Mouse (Mus musculus) left cerebral cortex, postnatal 14 days (tissue): Measurements from ENCODE around the gene 2210016L21Rik. TPM values are rescaled to one million over a fixed set of nuclear protein-coding genes. Genes with fewer than 3 reads are reported as not detected.
"Not testable (repeated sequence)": the region's sequence is repeated elsewhere in the genome, so short reads cannot be mapped to it uniquely, and the experiment has no call there.

Experiments
- DNase-seq, 2 experiments: peaks; one replicate each; pipeline ENCODE4 v3.0.0; 2021 to 2022; ENCODE audit warnings: low spot score in 2 of 2, mixed read lengths in 1 of 2
- intact Hi-C: fragments of 180-260 bp; cut with DNase I; formaldehyde crosslinking; loops from one replicate; pipeline ENCODE4 v1.15.1; 2025
- total RNA-seq, 2 experiments: library from RNA; stranded (reverse); gene quantifications; 2 replicates each; pipeline ENCODE4 v1.2.3; 2021

2210016L21Rik gene
- total RNA-seq, 2 experiments from 2014 or later: 210 to 248 TPM

DNA sequence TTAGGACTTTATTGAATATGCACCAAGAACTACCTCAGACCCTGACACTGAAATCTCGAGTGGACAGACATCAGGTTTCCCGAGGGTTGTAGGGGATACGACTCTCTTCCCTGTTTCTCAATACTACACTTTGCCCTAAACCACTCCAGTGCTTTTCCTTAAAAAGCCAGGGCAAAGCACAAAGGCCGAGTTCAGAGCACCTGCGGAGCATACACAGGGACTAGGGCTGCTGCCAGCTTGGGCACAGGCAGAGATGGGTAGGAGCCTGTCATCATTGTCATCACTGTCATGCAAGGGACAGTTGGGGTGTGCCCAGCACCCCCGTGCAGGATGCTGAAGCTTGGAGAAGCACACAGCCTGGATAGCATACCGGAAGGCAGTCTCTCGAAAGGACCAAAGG lies 8.8 kb upstream of the 2210016L21Rik start:
- DNase-seq: no peak
- intact Hi-C loops: loop anchor here (10.0 kb wide), 1 partner anchor 108 kb away; the partner anchor contains the start of gene 1500011B03Rik

DNA sequence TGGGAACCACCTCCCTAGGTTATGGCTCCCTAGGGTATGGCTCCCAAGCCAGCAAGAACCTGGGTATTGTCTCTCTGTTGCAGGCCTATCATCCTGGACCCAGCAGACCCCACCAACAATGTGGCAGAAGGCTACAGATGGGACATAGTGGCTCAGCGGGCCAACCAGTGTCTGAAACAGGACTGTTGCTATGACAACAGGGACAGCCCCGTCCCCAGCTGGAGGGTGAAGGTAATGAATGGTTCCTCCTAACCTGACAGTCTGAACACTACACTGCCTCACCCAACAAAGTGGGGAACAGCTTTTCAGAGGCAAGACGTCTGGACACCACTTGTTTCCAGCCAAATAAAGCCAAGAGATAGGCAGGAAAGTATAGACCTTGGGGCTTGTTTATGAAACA lies 6.1 kb upstream of the 2210016L21Rik start:
- DNase-seq: no peak
- intact Hi-C loops: loop anchor here (10.0 kb wide), 1 partner anchor 111 kb away; the partner anchor contains the start of gene 1500011B03Rik

DNA sequence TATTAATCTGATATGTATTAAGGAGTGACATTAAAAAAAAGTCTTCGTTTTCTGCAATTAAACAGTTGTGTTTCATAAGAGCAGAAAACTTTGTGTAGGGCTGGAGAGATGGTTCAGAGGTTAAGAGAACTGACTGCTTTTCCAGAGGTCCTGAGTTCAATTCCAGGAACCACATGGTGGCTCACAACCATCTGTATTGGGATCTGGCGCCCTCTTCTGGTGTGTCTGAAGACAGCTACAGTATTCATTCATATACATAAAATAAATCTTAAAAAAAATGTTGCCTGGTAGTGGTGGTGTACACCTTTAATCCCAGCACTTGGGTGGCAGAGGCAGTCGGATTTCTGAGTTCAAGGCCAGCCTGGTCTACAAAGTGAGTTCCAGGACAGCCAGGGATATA lies 820 bp upstream of the 2210016L21Rik start:
- intact Hi-C loops, DNase-seq: not testable (repeated sequence)

DNA sequence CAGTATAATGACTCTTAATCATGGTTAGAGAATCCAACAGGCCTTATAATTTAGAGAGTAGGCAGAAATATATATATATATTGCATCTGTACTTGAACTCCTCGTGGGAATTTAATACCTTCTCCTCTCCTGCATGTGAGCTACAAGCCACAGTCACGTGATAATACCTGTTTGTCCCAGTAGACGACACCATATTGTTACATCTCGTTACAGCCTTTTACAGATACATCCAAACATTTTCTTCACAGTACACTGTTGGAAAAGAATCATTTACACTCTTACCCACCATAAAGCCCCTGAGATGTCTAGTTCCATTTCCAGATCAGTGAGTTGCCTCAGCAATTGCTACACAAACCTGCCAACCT lies 790 bp downstream of the 2210016L21Rik start:
- no peak for DNase-seq
- intact Hi-C loops: no loop called here

DNA sequence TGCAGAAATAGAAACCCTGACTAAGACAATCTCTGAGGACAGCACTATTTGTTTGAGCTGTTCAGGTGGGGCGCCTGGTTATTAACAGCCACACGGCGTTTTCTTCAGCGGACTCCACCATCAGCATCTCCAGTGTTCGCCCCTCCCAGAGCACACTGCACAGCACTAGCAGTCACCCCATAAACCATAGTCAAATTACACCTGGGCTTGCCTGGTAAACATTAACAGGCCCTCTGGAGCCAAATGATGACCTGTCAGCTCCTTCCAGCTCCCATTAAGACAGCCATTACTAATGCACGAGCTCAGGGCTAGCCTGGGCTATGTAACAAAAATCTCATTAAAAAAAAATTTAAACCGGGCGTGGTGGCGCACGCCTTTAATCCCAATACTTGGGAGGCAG lies 3.1 kb downstream of the 2210016L21Rik start:
- no peak for DNase-seq
- intact Hi-C loops: no loop called here

DNA sequence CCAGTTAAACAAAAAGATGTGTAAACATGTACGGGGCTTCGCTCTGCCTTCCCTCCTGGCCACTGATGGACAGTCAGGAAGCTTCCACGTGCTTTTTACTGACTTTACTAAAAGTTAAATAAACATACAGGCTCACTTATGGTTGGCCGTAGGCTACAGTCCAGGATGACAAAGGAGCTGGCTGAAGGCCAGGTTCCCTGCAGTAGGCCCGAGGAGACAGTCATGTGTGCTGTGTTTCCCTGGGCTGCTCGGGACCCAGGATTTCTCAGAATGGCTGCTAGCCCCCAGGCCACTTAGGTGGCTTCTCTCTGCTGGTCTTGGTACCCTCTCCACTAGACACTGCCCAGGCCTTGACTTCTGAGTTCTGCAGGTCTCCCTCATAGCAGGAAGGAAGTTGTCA lies 6.9 kb downstream of the 2210016L21Rik start:
- intact Hi-C loops: no loop called here
- no peak for DNase-seq

DNA sequence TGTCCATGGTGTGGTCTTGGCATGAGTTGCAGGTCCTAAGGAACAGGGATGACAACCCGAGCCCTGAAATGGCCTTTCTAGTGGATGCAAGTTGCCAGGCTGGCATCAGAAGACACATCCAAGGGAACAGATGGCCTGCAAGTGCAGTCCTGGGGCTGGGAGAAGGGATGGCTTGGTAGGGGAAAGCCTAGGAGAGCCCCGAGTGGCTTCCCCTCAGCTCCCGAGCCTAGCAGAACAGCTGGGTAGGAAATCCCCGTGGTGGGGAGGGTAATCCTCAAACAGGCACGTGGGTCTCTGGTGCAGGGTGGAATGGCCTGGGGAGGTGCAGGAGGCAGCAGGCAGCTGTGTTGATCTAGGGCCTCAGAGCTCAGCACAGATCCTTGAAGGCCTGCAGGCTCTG lies 7.4 kb downstream of the 2210016L21Rik start:
- no peak for DNase-seq
- intact Hi-C loops: no loop called here

DNA sequence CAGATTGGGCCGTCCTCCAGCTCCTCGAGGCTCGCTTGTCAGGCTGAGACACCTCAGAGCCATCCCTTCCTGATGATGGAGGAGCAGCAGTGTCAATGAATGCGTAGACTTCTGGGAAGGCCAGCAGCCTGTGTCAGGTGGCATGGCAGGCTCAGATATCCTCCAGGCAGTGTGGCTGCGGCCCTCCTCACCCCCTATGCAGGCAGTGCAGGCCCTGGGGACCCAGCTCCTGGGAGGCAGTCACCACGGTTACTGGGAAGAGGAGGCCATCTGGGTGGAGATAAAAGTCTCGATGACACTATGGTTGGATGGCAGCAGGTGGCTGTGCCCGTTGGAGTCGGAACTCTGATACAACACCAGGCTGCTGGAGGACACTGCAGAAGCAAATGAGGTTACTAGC lies 7.9 kb downstream of the 2210016L21Rik start:
- DNase-seq: no peak
- intact Hi-C loops: no loop called here

DNA sequence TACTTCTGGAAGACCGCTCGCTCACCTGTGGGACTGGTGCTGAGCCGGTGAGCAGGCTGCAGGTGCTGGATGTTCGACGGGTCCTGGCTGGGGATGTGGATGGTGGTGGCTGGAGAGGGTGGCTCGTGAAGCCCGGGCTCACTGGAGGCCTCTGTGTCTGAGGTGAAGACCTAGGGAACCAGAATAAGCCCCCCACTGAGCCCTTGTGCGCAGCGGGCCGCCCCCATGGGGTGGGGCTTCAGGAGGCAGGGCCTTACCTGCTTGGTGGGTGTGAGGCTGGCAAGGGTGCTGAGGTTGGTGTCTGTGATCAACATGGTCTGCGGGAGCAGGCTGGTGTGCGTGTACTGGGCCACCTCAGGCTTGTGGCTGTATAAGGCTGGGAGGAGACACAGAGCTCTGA lies 8.7 kb downstream of the 2210016L21Rik start:
- intact Hi-C loops: no loop called here
- DNase-seq: no peak

DNA sequence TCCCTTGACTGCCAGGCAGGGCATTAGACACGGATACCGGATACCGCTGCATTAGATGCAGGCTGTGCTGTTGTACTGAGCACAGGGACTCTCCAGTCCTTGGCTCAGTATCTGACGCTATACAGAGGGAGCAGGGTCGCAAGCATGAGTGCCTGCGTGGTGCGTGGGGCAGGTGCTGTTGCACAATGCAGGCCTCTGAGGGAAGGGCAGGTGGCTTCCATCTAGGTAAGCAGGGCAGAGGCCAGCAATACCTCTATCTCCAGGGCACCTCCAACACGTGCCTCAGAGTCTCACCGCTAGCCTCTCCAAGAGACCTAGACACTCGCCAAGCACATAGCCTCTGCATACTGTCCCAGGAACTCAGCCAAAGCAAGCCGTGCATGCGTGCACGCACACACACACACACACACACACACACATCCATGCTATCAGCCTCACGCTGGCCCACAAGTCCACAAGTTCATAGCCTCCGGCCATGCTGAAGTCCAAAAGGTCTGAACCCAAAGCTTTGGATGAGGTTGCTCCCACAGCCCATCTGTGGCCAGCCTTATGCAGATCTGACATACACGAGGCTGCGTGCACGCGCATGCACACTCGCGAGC lies 9.4 kb downstream of the 2210016L21Rik start:
- no peak for DNase-seq
- intact Hi-C loops: no loop called here

DNA sequence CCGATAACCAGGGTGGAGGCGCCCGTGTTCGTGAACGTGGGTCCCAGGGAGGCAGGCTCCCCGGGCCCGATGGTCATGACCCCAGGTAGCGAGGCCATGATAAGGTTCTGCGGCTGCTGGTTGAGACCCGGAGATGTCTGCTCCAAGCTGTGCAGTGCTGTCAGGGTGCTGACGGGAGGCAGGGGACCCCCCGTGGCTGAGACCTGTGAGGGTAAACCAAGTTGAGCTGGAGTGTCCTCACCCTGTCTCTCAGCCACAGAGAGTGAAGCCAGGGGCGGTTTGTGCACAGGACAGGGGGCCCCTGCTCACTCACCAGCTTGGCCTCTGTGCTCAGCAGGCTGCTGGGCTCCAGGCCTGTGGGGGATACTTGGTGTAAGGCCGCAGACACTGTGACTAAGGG lies 11.4 kb downstream of the 2210016L21Rik start:
- intact Hi-C loops: no loop called here
- DNase-seq: no peak

DNA sequence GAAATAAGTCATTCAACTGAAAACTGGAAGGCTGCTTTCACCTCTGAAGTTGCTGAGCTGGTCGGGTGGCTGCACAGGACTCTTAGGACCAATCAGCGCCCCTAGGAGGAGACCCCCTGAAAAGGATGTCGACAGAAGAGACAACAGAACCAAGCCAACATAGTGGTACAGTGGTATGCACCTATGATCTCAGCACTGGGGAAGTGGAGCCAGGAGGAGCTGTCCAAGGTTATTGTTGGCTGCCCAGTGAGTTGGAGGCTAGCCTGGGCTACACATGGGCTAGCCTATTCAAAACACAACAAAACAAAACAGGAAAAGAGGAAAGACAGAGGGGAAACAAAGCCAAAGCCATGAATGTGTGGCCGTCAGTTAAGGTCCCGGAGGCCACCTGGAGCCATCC lies 16.1 kb downstream of the 2210016L21Rik start:
- no peak for DNase-seq

DNA sequence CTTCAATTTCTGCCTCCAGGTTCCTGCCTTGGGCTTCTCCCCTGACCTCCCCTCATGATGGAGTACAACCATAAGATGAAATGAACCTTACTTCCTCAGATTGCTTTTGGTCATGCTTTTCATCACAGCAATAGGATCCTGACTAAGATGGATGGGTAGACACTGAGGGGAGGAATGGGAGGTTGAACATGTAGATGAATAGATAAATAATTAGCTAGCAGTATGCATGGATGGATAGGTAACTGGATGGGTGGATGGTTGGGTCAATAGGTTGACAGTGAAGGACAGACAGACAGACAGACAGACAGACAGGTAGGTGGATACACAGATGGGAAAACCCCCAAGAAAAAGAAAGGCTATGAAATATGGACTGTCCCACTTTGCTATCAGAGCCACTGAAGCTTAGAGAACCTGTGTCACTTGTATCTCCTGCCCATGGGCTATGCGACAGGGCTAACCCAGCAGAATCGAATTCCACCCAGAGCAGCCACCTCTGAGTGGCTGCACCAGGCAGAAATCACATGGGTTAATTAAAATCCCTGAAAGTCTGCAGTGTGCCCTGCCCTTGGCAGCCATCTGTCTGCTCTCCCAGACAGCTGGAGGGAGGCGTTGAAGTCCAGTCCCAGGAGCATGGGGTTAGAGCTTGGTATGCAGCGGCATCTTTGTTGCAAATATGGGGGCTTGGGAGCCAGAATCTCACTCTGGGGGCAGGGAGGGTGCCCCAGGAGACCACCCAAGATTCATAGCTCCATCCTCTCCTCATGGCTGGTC lies 19.8 kb downstream of the 2210016L21Rik start:
- DNase-seq: no peak
- intact Hi-C loops: no loop called here

More for the DNA sequence above, 16.1 kb downstream of the 2210016L21Rik start:
- intact Hi-C loops: no loop called here

DNA sequence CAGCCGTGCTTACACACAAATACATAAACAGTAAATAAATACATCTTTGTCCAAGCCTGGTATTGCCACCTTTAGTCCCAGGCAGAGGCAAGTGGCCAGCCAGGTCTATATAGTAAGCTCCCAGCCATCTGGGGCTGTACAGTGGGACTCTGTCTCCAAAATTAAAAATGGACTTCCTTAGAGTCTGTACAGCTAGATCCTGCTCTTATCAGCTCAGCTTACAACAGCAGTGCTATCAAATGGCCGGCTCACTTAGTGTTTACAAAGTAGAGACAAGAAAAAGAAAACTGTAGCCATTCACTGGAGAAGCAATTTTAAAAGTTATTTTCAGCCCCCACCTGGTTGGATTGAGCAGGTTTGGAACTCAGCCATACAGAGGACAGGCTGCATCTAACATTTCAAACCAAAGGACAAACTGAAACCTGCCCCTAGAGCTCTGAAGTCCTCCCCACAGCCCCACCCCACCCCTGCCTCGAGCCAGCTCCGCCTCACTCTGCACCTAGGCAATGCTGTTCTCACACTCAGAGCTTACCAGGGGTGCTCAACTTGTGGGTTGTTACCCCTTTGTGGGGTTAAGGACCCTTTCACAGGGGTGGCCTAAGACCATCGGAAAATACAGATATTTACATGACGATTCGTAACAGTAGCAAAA lies 22.5 kb downstream of the 2210016L21Rik start:
- DNase-seq: no peak
- intact Hi-C loops: no loop called here

DNA sequence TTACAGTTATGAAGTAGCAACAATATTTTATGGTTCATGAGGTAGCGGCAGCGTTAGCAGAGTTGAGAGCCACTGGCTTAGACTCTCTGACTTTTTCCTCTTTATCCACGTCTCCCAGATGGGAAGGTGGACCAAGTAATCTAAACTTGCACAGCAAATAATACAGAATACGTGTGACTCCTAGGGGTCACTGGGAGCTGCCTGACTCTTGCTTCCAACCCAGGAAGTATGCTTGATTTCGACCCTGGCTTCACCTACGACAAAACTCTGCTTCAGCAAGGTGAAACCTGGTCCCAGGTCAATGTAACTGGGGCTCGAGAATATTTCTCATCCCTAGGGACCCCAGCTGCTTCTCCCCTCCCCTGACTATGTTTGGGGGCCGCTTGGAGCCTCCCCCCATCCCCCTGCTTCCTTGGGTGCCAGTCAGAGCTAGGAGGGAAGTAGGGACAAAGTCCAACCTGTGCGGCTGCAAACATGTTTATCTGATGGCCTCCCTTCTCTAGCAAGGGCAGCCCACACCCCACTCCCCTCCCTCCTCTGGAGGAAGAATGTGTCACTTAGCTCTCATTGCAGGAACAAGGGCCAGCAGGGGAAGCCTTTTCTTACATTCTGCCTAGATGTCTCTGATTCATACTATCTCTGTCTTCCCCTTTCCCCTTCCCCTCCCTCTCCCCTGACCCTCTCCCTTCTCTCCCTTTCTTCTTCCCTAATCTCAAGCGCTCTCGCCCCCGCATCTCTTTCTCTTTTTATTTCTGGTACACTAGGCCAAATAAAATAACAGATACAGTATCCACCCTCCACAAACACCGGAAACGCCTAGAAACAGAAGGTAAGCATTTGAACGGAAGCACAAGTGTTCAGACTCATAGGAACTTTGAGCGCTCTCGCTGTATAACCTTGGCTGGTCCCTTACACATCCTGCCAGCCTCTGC lies 23.3 kb downstream of the 2210016L21Rik start:
- intact Hi-C loops: no loop called here
- DNase-seq: no peak

DNA sequence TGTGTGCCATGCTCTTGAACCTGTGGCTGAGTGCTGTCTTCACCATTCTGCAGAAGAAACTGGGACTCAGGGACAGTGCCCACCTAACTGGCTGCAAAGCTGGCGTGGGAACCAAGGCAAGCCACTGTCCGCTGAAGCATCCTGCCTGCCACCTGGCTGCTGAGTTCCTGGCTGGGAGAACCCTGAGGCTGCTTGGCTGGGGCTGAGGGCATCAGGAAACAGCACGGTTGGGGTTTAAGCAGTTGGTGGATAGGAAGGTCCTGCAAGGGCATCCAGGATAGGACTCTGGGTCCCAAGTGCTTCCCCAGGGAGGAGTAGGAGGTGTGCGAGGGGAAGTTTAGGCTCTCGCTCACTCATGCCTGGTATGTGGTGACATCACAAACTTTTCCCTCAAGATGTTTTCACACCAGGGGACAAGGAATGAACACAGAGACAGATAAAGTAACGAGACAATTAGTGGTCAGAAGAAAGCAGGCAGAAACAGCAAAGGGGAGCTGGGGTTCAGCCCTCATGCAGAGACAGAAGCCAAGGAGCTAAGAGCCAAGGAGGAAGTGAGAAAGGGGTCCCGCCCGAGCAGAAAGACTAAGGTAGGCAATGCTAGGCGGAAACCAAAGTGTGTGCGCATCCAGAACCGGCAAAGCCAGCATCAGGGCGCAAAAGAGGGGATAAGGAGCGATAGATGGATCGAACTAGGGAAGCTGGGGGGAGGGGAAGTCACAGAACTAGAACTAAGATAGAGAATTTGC lies 25.7 kb downstream of the 2210016L21Rik start:
- no peak for DNase-seq
- intact Hi-C loops: no loop called here

DNA sequence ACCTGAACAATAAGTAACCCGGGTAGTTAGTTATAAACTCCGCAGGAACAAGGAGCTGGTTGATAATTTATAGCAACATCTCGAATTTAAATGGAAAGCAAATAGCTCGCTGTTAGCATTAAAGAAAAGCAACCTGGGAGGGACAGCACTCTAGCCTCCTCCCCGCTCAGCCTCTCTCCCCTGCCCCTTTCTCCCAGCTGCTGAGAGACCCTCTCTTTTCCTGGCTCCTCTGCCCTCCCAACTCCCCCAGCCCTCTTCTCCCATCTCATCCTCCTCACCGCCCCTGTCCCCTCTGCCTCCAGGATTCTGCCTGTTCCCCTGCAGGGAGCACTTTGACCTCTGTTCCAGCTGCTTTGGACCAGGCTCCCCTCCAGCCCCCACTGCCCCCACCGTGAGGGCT lies 26.7 kb downstream of the 2210016L21Rik start:
- intact Hi-C loops: no loop called here
- no peak for DNase-seq

DNA sequence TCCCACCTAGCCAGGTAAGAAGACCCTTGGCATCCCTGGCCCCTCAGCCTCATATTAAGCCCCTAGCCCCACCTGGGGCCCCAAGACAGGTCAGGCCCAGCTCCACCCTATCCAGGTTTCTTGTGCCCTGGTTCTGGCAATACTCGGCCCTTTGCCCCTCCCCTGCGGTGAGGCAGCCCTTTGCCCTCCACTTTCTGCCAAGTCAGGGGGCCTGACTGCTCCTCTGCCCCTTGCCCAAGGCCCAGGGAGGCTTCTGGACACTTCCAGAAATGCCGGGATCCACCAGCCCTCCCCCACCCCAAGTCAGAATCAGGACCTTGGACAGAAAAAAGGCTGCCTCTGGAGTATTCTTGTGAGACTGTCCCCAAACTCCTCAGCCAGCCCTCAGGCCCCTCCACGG lies 27.1 kb downstream of the 2210016L21Rik start:
- intact Hi-C loops: no loop called here
- DNase-seq: no peak
